In the genomic region with DNA sequence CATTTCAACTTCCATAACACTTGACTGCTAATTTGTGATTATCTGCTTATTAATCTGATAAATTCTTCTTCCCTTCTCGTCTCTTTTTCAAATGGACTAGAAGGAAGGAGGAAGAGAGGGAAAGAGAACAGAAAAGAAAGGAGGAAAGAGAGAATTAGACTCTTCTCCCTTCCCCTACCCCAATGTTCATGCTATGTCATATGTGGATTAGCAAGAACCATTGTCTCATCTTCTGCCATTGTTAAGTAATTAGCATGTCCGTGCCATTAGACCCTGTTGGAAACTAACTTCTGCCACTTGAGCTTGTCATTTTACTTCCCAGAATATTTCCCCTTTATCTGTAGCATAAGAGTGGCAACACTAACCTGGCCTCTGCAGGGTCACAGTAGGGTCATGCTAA, we compare ENCODE assay signal across 10 mouse cellular contexts.
DNase-seq lines count a peak whose midpoint lies in the region; ATAC-seq lines count a peak whose summit lies in the region.
"Had no signal": no experiment of that assay in that cellular context is flagged by ENCODE, and none has a peak within 500 bp of the region (broad histone marks: within the 10 kb centered on the region; RNA-seq: fewer than 3 reads in every experiment).

No protein-coding gene starts in this region.

- no peaks in the 10 kb centered on the region for H3K9me3 ChIP-seq in forebrain, embryonic 15.5 days
- H3K9me3 ChIP-seq in forebrain, embryonic 16.5 days (ENCODE audit: control insufficient read depth, low read length): no peaks in the 10 kb centered on the region
- no peaks in the 10 kb centered on the region for H3K9me3 ChIP-seq in midbrain, embryonic 11.5 days (ENCODE audit: control insufficient read depth, low read length)
- no peaks in the 10 kb centered on the region for H3K9me3 ChIP-seq in midbrain, embryonic 10.5 days (replicated peaks)
- no peaks in the 10 kb centered on the region for H3K9me3 ChIP-seq in liver, embryonic 16.5 days (replicated peaks; ENCODE audit: control insufficient read depth, low read length)
- H3K9me3 ChIP-seq in neural tube, embryonic 15.5 days (replicated peaks): no peaks in the 10 kb centered on the region
- H3K9me3 ChIP-seq: limb, embryonic 15.5 days had no signal

- H3K4me3 ChIP-seq in forebrain, embryonic 15.5 days: no peak overlapping the region
- H3K4me3 ChIP-seq in forebrain, embryonic 16.5 days (replicated peaks; ENCODE audit: low read length): no peak overlapping the region
- H3K4me3 ChIP-seq in midbrain, embryonic 11.5 days (ENCODE audit: low read depth, low read length): no peak overlapping the region
- no peak overlapping the region for H3K4me3 ChIP-seq in midbrain, embryonic 10.5 days
- H3K4me3 ChIP-seq in liver, embryonic 16.5 days (ENCODE audit: low read depth, low read length): no peak overlapping the region
- H3K4me3 ChIP-seq in neural tube, embryonic 15.5 days (replicated peaks): no peak overlapping the region
- H3K4me3 ChIP-seq: gastrocnemius, adult 2 months; limb, embryonic 15.5 days had no signal

- no peak overlapping the region for H3K9ac ChIP-seq in forebrain, embryonic 15.5 days (replicated peaks)
- H3K9ac ChIP-seq in forebrain, embryonic 16.5 days (replicated peaks; ENCODE audit: low read depth, low read length): no peak overlapping the region
- H3K9ac ChIP-seq in midbrain, embryonic 11.5 days (ENCODE audit: low read length): no peak overlapping the region
- H3K9ac ChIP-seq in liver, embryonic 16.5 days (ENCODE audit: low read depth, low read length): peak overlapping the region; percentile 3
- H3K9ac ChIP-seq in neural tube, embryonic 15.5 days (replicated peaks): no peak overlapping the region
- H3K9ac ChIP-seq: limb, embryonic 15.5 days had no signal

- H3K4me1 ChIP-seq in forebrain, embryonic 15.5 days: 0 out of 2 replicates have a peak, but pooled peaks cover 2% of the 10 kb centered on the region
- 0 out of 2 replicates have a peak, but pooled peaks cover 4% of the 10 kb centered on the region for H3K4me1 ChIP-seq in forebrain, embryonic 16.5 days (replicated peaks; ENCODE audit: control insufficient read depth, insufficient read depth, low read length)
- no peaks in the 10 kb centered on the region for H3K4me1 ChIP-seq in midbrain, embryonic 11.5 days (ENCODE audit: control insufficient read depth, insufficient read depth, low read length)
- H3K4me1 ChIP-seq in midbrain, embryonic 10.5 days: peaks cover 5% of the 10 kb centered on the region; the same call in 1 of the 2 replicates
- H3K4me1 ChIP-seq in liver, embryonic 16.5 days (ENCODE audit: control insufficient read depth, low read depth, low read length): peaks cover 49% of the 10 kb centered on the region
- H3K4me1 ChIP-seq in neural tube, embryonic 15.5 days: 0 out of 2 replicates have a peak, but pooled peaks cover 6% of the 10 kb centered on the region
- H3K4me1 ChIP-seq: limb, embryonic 15.5 days had no signal

- H3K27me3 ChIP-seq in forebrain, embryonic 15.5 days: no peaks in the 10 kb centered on the region
- no peaks in the 10 kb centered on the region for H3K27me3 ChIP-seq in forebrain, embryonic 16.5 days (replicated peaks; ENCODE audit: control insufficient read depth, insufficient read depth, low read length)
- H3K27me3 ChIP-seq in midbrain, embryonic 11.5 days (ENCODE audit: control insufficient read depth, insufficient read depth, low read length): no peaks in the 10 kb centered on the region
- H3K27me3 ChIP-seq in midbrain, embryonic 10.5 days (ENCODE audit: low read depth, poor library complexity, severe bottlenecking): no peaks in the 10 kb centered on the region
- no peaks in the 10 kb centered on the region for H3K27me3 ChIP-seq in liver, embryonic 16.5 days (ENCODE audit: control insufficient read depth, insufficient read depth, low read depth, low read length)
- H3K27me3 ChIP-seq in neural tube, embryonic 15.5 days (replicated peaks): no peaks in the 10 kb centered on the region
- H3K27me3 ChIP-seq: limb, embryonic 15.5 days had no signal

- no peak overlapping the region for H3K27ac ChIP-seq in forebrain, embryonic 15.5 days (replicated peaks)
- H3K27ac ChIP-seq in forebrain, embryonic 16.5 days (ENCODE audit: low read length): no peak overlapping the region
- H3K27ac ChIP-seq in midbrain, embryonic 11.5 days (ENCODE audit: low read depth, low read length): no peak overlapping the region
- no peak overlapping the region for H3K27ac ChIP-seq in midbrain, embryonic 10.5 days (replicated peaks)
- peak overlapping the region; percentile 100 for H3K27ac ChIP-seq in liver, embryonic 16.5 days (ENCODE audit: low read length)
- no peak overlapping the region for H3K27ac ChIP-seq in neural tube, embryonic 15.5 days (replicated peaks)
- H3K27ac ChIP-seq: gastrocnemius, adult 2 months had no signal

- 0 out of 2 replicates have a peak, but pooled peaks have one; percentile 8 for ATAC-seq in forebrain, embryonic 15.5 days (replicated peaks)
- no peak; the same call in 1 of the 2 replicates for ATAC-seq in forebrain, embryonic 16.5 days
- 0 out of 2 replicates have a peak, but pooled peaks have one; percentile 20 for ATAC-seq in midbrain, embryonic 11.5 days (ENCODE audit: low FRiP score)
- no peak for ATAC-seq in liver, embryonic 16.5 days (ENCODE audit: low read depth)
- peak; percentile 25; the same call in 1 of the 2 replicates for ATAC-seq in neural tube, embryonic 15.5 days (ENCODE audit: low FRiP score)

- peak; percentile 75 for DNase-seq in midbrain, embryonic 11.5 days (ENCODE audit: low spot score, missing footprints)
- no peak for DNase-seq in midbrain, embryonic 10.5 days (ENCODE audit: low spot score)
- DNase-seq in adipocyte (ENCODE audit: low spot score): no peak
- no peak for DNase-seq in cerebellum, postnatal 25 days

- 8% methylated on average over 2 of the region's 2 CpGs for WGBS in forebrain, embryonic 15.5 days
- 8% methylated on average over 2 of the region's 2 CpGs for WGBS in forebrain, embryonic 16.5 days
- WGBS in midbrain, embryonic 11.5 days: 24% methylated on average over 2 of the region's 2 CpGs
- WGBS in midbrain, embryonic 10.5 days: 30% methylated on average over 2 of the region's 2 CpGs
- 5% methylated on average over 2 of the region's 2 CpGs for WGBS in liver, embryonic 16.5 days (ENCODE audit: insufficient replicate concordance)
- WGBS in neural tube, embryonic 15.5 days: 18% methylated on average over 2 of the region's 2 CpGs

- H3K36me3 ChIP-seq in forebrain, embryonic 15.5 days: no peaks in the 10 kb centered on the region
- no peaks in the 10 kb centered on the region for H3K36me3 ChIP-seq in forebrain, embryonic 16.5 days (ENCODE audit: control insufficient read depth, insufficient read depth)
- H3K36me3 ChIP-seq in midbrain, embryonic 11.5 days (ENCODE audit: control insufficient read depth, insufficient read depth, low read length): no peaks in the 10 kb centered on the region
- H3K36me3 ChIP-seq in midbrain, embryonic 10.5 days: no peaks in the 10 kb centered on the region
- no peaks in the 10 kb centered on the region for H3K36me3 ChIP-seq in liver, embryonic 16.5 days (ENCODE audit: control insufficient read depth, insufficient read depth)
- no peaks in the 10 kb centered on the region for H3K36me3 ChIP-seq in neural tube, embryonic 15.5 days
- H3K36me3 ChIP-seq: limb, embryonic 15.5 days had no signal

- H3K4me2 ChIP-seq in forebrain, embryonic 15.5 days (replicated peaks): peak overlapping the region; percentile 33
- H3K4me2 ChIP-seq in forebrain, embryonic 16.5 days (ENCODE audit: low read length): no peak overlapping the region
- H3K4me2 ChIP-seq in midbrain, embryonic 11.5 days: no peak overlapping the region; the same call in 1 of the 2 replicates
- peak overlapping the region; percentile 26; the same call in 1 of the 2 replicates for H3K4me2 ChIP-seq in liver, embryonic 16.5 days (ENCODE audit: low read depth, low read length)
- H3K4me2 ChIP-seq in neural tube, embryonic 15.5 days: peak overlapping the region; percentile 41
- H3K4me2 ChIP-seq: limb, embryonic 15.5 days had no signal

Comparison
In these comparisons a context has a peak if more than half of its experiments do, and no peak if none do; other contexts are left out.
1. ATAC-seq: peak in forebrain, embryonic 15.5 days (single experiment), midbrain, embryonic 11.5 days (single experiment) and neural tube, embryonic 15.5 days (single experiment); none in forebrain, embryonic 16.5 days (single experiment) and liver, embryonic 16.5 days (single experiment).
2. H3K4me2 ChIP-seq: peak in forebrain, embryonic 15.5 days (single experiment), liver, embryonic 16.5 days (single experiment) and neural tube, embryonic 15.5 days (single experiment); none in forebrain, embryonic 16.5 days (single experiment) and midbrain, embryonic 11.5 days (single experiment).